Mouse (Mus musculus) liver, embryonic 16.5 days (tissue): ENCODE results near the gene Stoml1. TPM values are rescaled to one million over a fixed set of nuclear protein-coding genes. Genes with fewer than 3 reads are reported as not detected.

Source experiments
- ATAC-seq: fragments of 200-750 bp; cut with Nextera tagmentation; 2 replicates; pipeline ENCODE4 v1.8.0; 2017; ENCODE audit warnings: low read depth, mild to moderate bottlenecking, moderate number of reproducible peaks, moderate library complexity
- H3K27ac ChIP-seq: fragments of 300-500 bp; sonication (generic); 2 replicates; pipeline ENCODE4 v1.5.1; 2014; ENCODE audit warnings: mild to moderate bottlenecking, low read length
- H3K27me3 ChIP-seq: fragments of 300-500 bp; sonication (generic); 2 replicates; pipeline ENCODE4 v1.6.1; 2014; ENCODE audit warnings: low read depth, low read length, mixed read lengths; ENCODE audit not compliant: control insufficient read depth, insufficient read depth
- H3K36me3 ChIP-seq: fragments of 300-500 bp; sonication (generic); 2 replicates; pipeline ENCODE4 v1.6.1; 2014; ENCODE audit warnings: mild to moderate bottlenecking; ENCODE audit not compliant: control insufficient read depth, insufficient read depth
- H3K4me1 ChIP-seq: fragments of 300-500 bp; sonication (generic); 2 replicates; pipeline ENCODE4 v1.6.1; 2014; ENCODE audit warnings: low read depth, low read length, mixed read lengths; ENCODE audit not compliant: control insufficient read depth
- H3K4me2 ChIP-seq: fragments of 300-500 bp; sonication (generic); 2 replicates; pipeline ENCODE4 v1.6.1; 2014; ENCODE audit warnings: low read depth, low read length, mixed read lengths
- H3K4me3 ChIP-seq: fragments of 300-500 bp; sonication (generic); 2 replicates; pipeline ENCODE4 v1.5.1; 2014; ENCODE audit warnings: low read depth, mild to moderate bottlenecking, low read length
- H3K9ac ChIP-seq: fragments of 300-500 bp; sonication (generic); 2 replicates; pipeline ENCODE4 v1.6.1; 2014; ENCODE audit warnings: low read depth, low read length
- H3K9me3 ChIP-seq: fragments of 300-500 bp; sonication (generic); replicated peaks from 2 replicates; pipeline ENCODE4 v1.6.1; 2016; ENCODE audit warnings: low read length; ENCODE audit not compliant: control insufficient read depth
- WGBS: fragments of 180-500 bp; shearing (Covaris S2); extraction: QIAGEN DNeasy Blood & Tissue Kit; methylation state at CpG from one replicate; pipeline ENCODE4 v1.1.7; 2014; ENCODE audit not compliant: insufficient replicate concordance; 5-methylcytosine and 5-hydroxymethylcytosine counted together
- polyA plus RNA-seq: library from polyadenylated mRNA; unstranded; fragments of >200 nt; fragmentation: Nextera tagmentation; extraction: Ambion mirVana; gene quantifications from 2 replicates; pipeline ENCODE4 v1.2.1, GENCODE M21; 2015

Stoml1 gene
- polyA plus RNA-seq, result 3.7 TPM in 2 replicates

DNA sequence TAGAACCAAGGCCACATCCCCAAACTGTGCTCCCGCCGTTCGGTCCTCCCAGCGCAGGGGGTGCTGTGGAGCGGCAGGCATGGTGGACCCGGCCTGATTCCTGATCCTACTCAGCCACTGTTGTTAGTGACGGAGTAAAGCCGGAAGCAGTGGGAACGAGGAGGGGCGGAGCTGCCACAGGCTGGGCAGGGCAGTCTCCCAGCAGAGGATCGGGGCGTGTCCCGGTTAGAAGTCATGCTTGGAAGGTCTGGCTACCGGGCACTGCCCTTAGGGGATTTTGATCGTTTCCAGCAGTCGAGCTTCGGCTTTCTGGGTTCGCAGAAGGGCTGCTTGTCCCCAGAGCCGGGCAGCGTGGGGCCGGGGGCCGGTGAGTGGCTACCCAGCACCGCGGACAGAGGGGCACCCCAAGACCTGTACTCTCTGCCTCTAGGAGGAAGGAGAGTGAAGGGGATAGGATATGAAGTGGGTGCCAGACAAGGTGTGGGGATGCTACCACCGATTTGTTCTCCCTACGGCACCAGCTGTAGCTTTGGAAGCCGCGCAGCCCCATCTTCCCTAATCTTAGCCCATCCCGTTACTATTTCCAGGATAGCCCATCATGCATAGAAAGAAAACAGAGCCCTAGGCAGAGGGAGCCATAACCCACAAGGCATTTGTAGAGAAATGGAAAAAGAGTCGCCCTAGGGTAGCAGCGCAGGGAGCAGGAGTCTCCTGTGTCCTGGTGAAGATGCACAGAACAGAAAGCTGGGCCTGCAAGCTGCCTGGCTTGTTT, at the start of gene Stoml1:
TSS of gene Stoml1 (plus strand) at position 132 of the 772 bp plus-strand sequence.
- Histone ChIP-seq H3K4me2 (peak within 1 kb of the TSS; percentile 96), H3K9me3 (no peaks in the 10 kb centered on the region), H3K27ac (peak within 1 kb of the TSS; percentile 84), H3K4me1 (peaks cover 42% of the 10 kb centered on the region), H3K9ac (peak within 1 kb of the TSS; percentile 76), H3K27me3 (no peaks in the 10 kb centered on the region), H3K36me3 (no peaks in the 10 kb centered on the region), H3K4me3 (peak within 1 kb of the TSS; percentile 75)
- peak; percentile 95 for ATAC-seq
- WGBS, result 1% methylated on average over 31 of the region's 31 CpGs

DNA sequence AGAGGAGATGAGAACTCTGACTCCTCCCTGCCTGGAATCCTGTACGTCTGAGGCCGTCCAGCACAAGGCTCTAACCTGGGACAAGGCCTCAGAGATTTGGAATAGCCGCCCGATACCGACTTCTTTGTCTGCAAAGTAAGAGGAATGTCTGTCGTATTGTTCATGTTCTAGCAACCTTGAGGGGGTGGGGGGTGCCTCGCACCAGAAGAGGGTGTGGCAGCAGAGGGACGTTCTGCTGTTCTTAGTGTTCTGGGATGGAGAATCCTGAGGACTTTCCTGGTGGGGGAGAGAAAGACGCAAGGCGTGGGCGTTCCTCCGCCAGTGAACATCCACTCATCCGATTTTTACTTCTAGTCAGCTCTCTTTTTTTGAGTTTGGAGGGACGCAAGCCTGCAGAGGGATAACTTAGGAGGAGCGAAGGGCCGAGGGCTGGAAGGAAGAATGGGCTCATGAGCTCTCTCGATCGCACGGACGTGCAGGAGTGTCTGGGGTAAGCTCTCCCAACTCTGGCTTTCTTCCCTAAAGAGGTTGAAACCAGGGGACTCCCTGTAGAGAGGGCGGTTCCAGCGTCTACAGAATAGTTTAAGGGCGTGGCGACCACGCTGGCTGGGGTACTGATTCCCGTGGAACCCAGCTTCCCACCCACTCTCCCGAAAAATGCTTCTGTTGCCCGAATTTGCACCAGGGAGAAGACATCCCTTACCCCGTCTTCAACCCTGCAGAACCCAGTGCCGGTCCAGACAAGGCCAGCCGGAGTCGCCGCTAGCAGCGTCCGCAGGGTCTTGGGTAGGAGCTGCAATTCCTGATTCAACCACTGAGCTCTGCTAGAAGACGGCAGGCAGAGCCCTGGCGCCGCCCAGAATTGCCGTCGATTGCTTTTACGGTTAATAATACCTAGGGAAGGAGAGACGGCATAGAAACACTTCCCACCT, 49.2 kb upstream of the Stoml1 start, which contains the start of the genes Islr and Islr2:
TSS of gene Islr (minus strand) at position 791 of the 932 bp plus-strand sequence.
TSS of gene Islr2 (minus strand) at position 804 of the 932 bp plus-strand sequence.
- no peaks in the 10 kb centered on the region for H3K9me3 ChIP-seq
- no peaks in the 10 kb centered on the region for H3K36me3 ChIP-seq
- H3K4me3 ChIP-seq, result peak within 1 kb of the TSS; percentile 60
- WGBS, result 2% methylated on average over 42 of the region's 42 CpGs
- ATAC-seq, result peak; percentile 74
- peak within 1 kb of the TSS; percentile 49 for H3K9ac ChIP-seq
- peaks cover 4% of the 10 kb centered on the region for H3K4me1 ChIP-seq
- no peak within 1 kb of the TSS for H3K27ac ChIP-seq
- H3K27me3 ChIP-seq, result peaks cover 81% of the 10 kb centered on the region
- H3K4me2 ChIP-seq, result peak within 1 kb of the TSS; percentile 58

- 3% methylated on average over 18 of the region's 18 CpGs for WGBS
- peaks cover 4% of the 10 kb centered on the region for H3K4me1 ChIP-seq
- no peaks in the 10 kb centered on the region for H3K9me3 ChIP-seq
- peaks cover 73% of the 10 kb centered on the region for H3K27me3 ChIP-seq
- peak overlapping the region; percentile 49 for H3K9ac ChIP-seq
- no peak overlapping the region for H3K27ac ChIP-seq
- peak overlapping the region; percentile 58 for H3K4me2 ChIP-seq
- H3K36me3 ChIP-seq, result no peaks in the 10 kb centered on the region
- peak; percentile 80 for ATAC-seq
- H3K4me3 ChIP-seq, result peak overlapping the region; percentile 60
These were observed 48.4 kb upstream of the Stoml1 start for GRCm38 (mm10) chr9:58204448-58205000.

- H3K9me3 ChIP-seq, result no peaks in the 10 kb centered on the region
- peaks cover 58% of the 10 kb centered on the region for H3K27me3 ChIP-seq
- ATAC-seq, result no peak
These were observed 47.0 kb upstream of the Stoml1 start for GRCm38 (mm10) chr9:58206013-58206412.

GRCm38 (mm10) chr9:58209462-58210303, 43.3 kb upstream of the Stoml1 start:
- H3K36me3 ChIP-seq, result no peaks in the 10 kb centered on the region
- ATAC-seq, result no peak
- H3K4me2 ChIP-seq, result no peak overlapping the region
- 72% methylated on average over 8 of the region's 8 CpGs for WGBS
- no peak overlapping the region for H3K4me3 ChIP-seq
- H3K27ac ChIP-seq, result no peak overlapping the region
- no peaks in the 10 kb centered on the region for H3K9me3 ChIP-seq
- no peak overlapping the region for H3K9ac ChIP-seq
- H3K4me1 ChIP-seq, result peaks cover 23% of the 10 kb centered on the region
- H3K27me3 ChIP-seq, result peaks cover 22% of the 10 kb centered on the region

More at GRCm38 (mm10) chr9:58206013-58206412, 47.0 kb upstream of the Stoml1 start:
- H3K9ac ChIP-seq, result no peak overlapping the region
- no peak overlapping the region for H3K4me3 ChIP-seq
- H3K4me1 ChIP-seq, result peaks cover 8% of the 10 kb centered on the region
- no peaks in the 10 kb centered on the region for H3K36me3 ChIP-seq
- no peak overlapping the region for H3K27ac ChIP-seq
- H3K4me2 ChIP-seq, result no peak overlapping the region
- WGBS, result 72% methylated on average over 7 of the region's 7 CpGs

- 42% methylated on average over 2 of the region's 2 CpGs for WGBS
- H3K27ac ChIP-seq, result no peak overlapping the region
- ATAC-seq, result no peak
- H3K4me1 ChIP-seq, result peaks cover 29% of the 10 kb centered on the region
- H3K9ac ChIP-seq, result no peak overlapping the region
- peaks cover 16% of the 10 kb centered on the region for H3K27me3 ChIP-seq
- H3K36me3 ChIP-seq, result no peaks in the 10 kb centered on the region
- H3K9me3 ChIP-seq, result no peaks in the 10 kb centered on the region
- no peak overlapping the region for H3K4me2 ChIP-seq
- no peak overlapping the region for H3K4me3 ChIP-seq
These were observed 42.7 kb upstream of the Stoml1 start for GRCm38 (mm10) chr9:58210304-58210627.

- Histone ChIP-seq H3K9ac (peak overlapping the region; percentile 58), H3K4me3 (peak overlapping the region; percentile 35), H3K4me2 (peak overlapping the region; percentile 73), H3K27ac (peak overlapping the region; percentile 89), H3K36me3 (no peaks in the 10 kb centered on the region), H3K4me1 (peaks cover 33% of the 10 kb centered on the region), H3K9me3 (no peaks in the 10 kb centered on the region), H3K27me3 (no peaks in the 10 kb centered on the region)
- WGBS, result 30% methylated on average over 5 of the region's 5 CpGs
- ATAC-seq, result peak; percentile 58
These were observed 39.6 kb upstream of the Stoml1 start for GRCm38 (mm10) chr9:58213377-58213776.

DNA sequence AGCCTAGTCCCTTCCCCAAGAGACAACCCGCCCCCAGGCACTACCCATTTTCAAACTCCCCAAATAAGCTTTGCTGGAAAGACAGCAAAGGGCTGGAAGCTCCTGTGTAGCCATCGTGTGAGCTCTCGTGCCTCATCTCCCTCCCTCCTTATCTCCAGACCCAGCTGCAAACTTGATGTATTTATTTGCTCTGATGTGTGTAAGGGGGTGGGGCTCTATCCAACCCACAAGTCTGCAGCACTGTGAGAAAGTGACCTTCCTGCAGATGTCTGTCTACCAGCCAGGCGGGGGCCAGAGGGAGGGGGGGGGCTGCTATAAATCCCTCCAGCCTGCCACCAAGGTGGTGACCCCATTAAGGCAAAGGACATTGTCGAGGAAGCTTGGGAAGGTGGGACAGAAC, 39.1 kb upstream of the Stoml1 start:
- Histone ChIP-seq H3K4me3 (peak overlapping the region; percentile 35), H3K36me3 (no peaks in the 10 kb centered on the region), H3K4me2 (peak overlapping the region; percentile 73), H3K27me3 (no peaks in the 10 kb centered on the region), H3K9ac (peak overlapping the region; percentile 58), H3K9me3 (no peaks in the 10 kb centered on the region), H3K27ac (peak overlapping the region; percentile 89), H3K4me1 (peaks cover 33% of the 10 kb centered on the region)
- 3% methylated on average over 5 of the region's 5 CpGs for whole genome bisulfite sequencing
- ATAC-seq, result peak; percentile 96
